Mouse (Mus musculus): Measurements from ENCODE around the gene Gm9112. TPM values are rescaled to one million over a fixed set of nuclear protein-coding genes. Genes with fewer than 3 reads are reported as not detected.

Gene Gm9112
- polyA plus RNA-seq, 1 experiment from 2014 or later, result not detected

Other genes with a start within 250 kb of the Gm9112 start
- 3.0 and 4.2 TPM in 2 replicates for gene Hdac8, start 202.3 kb downstream of the Gm9112 start, polyA plus RNA-seq (2014; fragmentation: Nextera tagmentation; extraction: Ambion mirVana)
- 9.8 and 10.8 TPM in 2 replicates for gene Phka1, start 63.4 kb downstream of the Gm9112 start, polyA plus RNA-seq (2014; fragmentation: Nextera tagmentation; extraction: Ambion mirVana)
- gene Gm3880, start 20.7 kb downstream of the Gm9112 start, polyA plus RNA-seq (2014; fragmentation: Nextera tagmentation; extraction: Ambion mirVana), result not detected in 2 replicates
- not detected in 2 replicates for gene Dmrtc1b, start 230 bp upstream of the Gm9112 start, polyA plus RNA-seq (2014; fragmentation: Nextera tagmentation; extraction: Ambion mirVana)
- gene Dmrtc1c1, start 95.3 kb upstream of the Gm9112 start, polyA plus RNA-seq (2014; fragmentation: Nextera tagmentation; extraction: Ambion mirVana), result not detected in 2 replicates
- not detected in 2 replicates for gene Dmrtc1c2, start 147.0 kb upstream of the Gm9112 start, polyA plus RNA-seq (2014; fragmentation: Nextera tagmentation; extraction: Ambion mirVana)
- not detected in 2 replicates for gene 1700031F05Rik, start 160.3 kb upstream of the Gm9112 start, polyA plus RNA-seq (2014; fragmentation: Nextera tagmentation; extraction: Ambion mirVana)
- gene Dmrtc1a, start 201.1 kb upstream of the Gm9112 start, polyA plus RNA-seq (2014; fragmentation: Nextera tagmentation; extraction: Ambion mirVana), result 0.86 and 0.93 TPM in 2 replicates
- gene 1700011M02Rik, start 201.3 kb upstream of the Gm9112 start, polyA plus RNA-seq (2014; fragmentation: Nextera tagmentation; extraction: Ambion mirVana), result not detected in 2 replicates
- gene 1700018G05Rik, start 220.7 kb upstream of the Gm9112 start, polyA plus RNA-seq (2014; fragmentation: Nextera tagmentation; extraction: Ambion mirVana), result not detected in 2 replicates